Mouse (Mus musculus) midbrain, embryonic 15.5 days (tissue): ENCODE results near the gene Ccdc102a. TPM values are rescaled to one million over a fixed set of nuclear protein-coding genes. Genes with fewer than 3 reads are reported as not detected.

ENCODE experiments used
- ATAC-seq: fragments of 200-750 bp; cut with Nextera tagmentation; replicated peaks from 2 replicates; pipeline ENCODE4 v1.8.0; 2017; ENCODE audit warnings: moderate TSS enrichment
- H3K27ac ChIP-seq: fragments of 300-500 bp; sonication (generic); 2 replicates; pipeline ENCODE4 v1.5.1; 2015; ENCODE audit warnings: mild to moderate bottlenecking, inconsistent platforms
- H3K27me3 ChIP-seq: fragments of 300-500 bp; sonication (generic); replicated peaks from 2 replicates; pipeline ENCODE4 v1.6.1; 2015; ENCODE audit warnings: inconsistent platforms
- H3K36me3 ChIP-seq: fragments of 300-500 bp; sonication (generic); replicated peaks from 2 replicates; pipeline ENCODE4 v1.6.1; 2015; ENCODE audit warnings: inconsistent platforms
- H3K4me1 ChIP-seq: fragments of 300-500 bp; sonication (generic); 2 replicates; pipeline ENCODE4 v1.6.1; 2015; ENCODE audit warnings: inconsistent platforms
- H3K4me2 ChIP-seq: fragments of 300-500 bp; sonication (generic); 2 replicates; pipeline ENCODE4 v1.6.1; 2015; ENCODE audit warnings: inconsistent platforms, mild to moderate bottlenecking, moderate library complexity
- H3K4me3 ChIP-seq: fragments of 300-500 bp; sonication (generic); 2 replicates; pipeline ENCODE4 v1.5.1; 2015; ENCODE audit warnings: mild to moderate bottlenecking, inconsistent platforms
- H3K9ac ChIP-seq: fragments of 300-500 bp; sonication (generic); 2 replicates; pipeline ENCODE4 v1.6.1; 2015; ENCODE audit warnings: mild to moderate bottlenecking, inconsistent platforms
- H3K9me3 ChIP-seq: fragments of 300-500 bp; sonication (generic); 2 replicates; pipeline ENCODE4 v1.6.1; 2016; ENCODE audit warnings: inconsistent platforms
- WGBS: fragments of 180-500 bp; shearing (Covaris S2); methylation state at CpG from one replicate; pipeline ENCODE4 v1.1.7; 2015; ENCODE audit warnings: mixed read lengths; 5-methylcytosine and 5-hydroxymethylcytosine counted together
- polyA plus RNA-seq: library from polyadenylated mRNA; unstranded; fragments of >200 nt; fragmentation: Nextera tagmentation; extraction: Ambion mirVana; gene quantifications from 2 replicates; pipeline ENCODE4 v1.2.1, GENCODE M21; 2015

Ccdc102a gene
- polyA plus RNA-seq, 1 experiment from 2014 or later = 4.9 TPM

- peaks cover 60% of the 10 kb centered on the region for H3K27me3 ChIP-seq
- no peak overlapping the region for H3K27ac ChIP-seq
- peak overlapping the region; percentile 11; the same call in 1 of the 2 replicates for H3K9ac ChIP-seq
- 4% methylated on average over 10 of the region's 10 CpGs for WGBS
- H3K4me3 ChIP-seq = peak overlapping the region; percentile 51
- ATAC-seq = peak; percentile 1; the same call in 1 of the 2 replicates
- H3K36me3 ChIP-seq = no peaks in the 10 kb centered on the region
- H3K4me2 ChIP-seq = peak overlapping the region; percentile 90
- H3K9me3 ChIP-seq = no peaks in the 10 kb centered on the region
- H3K4me1 ChIP-seq = peaks cover 32% of the 10 kb centered on the region
Measured at GRCm38 (mm10) chr8:94916960-94917324, 956 bp downstream of the Ccdc102a start.

- H3K4me1 ChIP-seq = peaks cover 32% of the 10 kb centered on the region
- H3K4me3 ChIP-seq = peak overlapping the region; percentile 51; the same call in 1 of the 2 replicates
- H3K4me2 ChIP-seq = peak overlapping the region; percentile 90
- no peaks in the 10 kb centered on the region for H3K36me3 ChIP-seq
- no peak overlapping the region for H3K9ac ChIP-seq
- 42% methylated on average over 9 of the region's 9 CpGs for WGBS
- no peak overlapping the region for H3K27ac ChIP-seq
- no peaks in the 10 kb centered on the region for H3K9me3 ChIP-seq
- no peak for ATAC-seq
- H3K27me3 ChIP-seq = peaks cover 60% of the 10 kb centered on the region
Measured at GRCm38 (mm10) chr8:94916311-94916959, 1.5 kb downstream of the Ccdc102a start.

GRCm38 (mm10) chr8:94914701-94915101 lies 3.2 kb downstream of the Ccdc102a start:
- Histone ChIP-seq H3K9ac (no peak overlapping the region), H3K4me2 (no peak overlapping the region), H3K27me3 (peaks cover 60% of the 10 kb centered on the region), H3K4me3 (no peak overlapping the region), H3K36me3 (no peaks in the 10 kb centered on the region), H3K9me3 (no peaks in the 10 kb centered on the region), H3K4me1 (peaks cover 32% of the 10 kb centered on the region), H3K27ac (no peak overlapping the region)
- 62% methylated on average over 3 of the region's 3 CpGs for WGBS
- no peak for ATAC-seq

- no peak overlapping the region for H3K4me3 ChIP-seq
- H3K9ac ChIP-seq = no peak overlapping the region
- H3K4me2 ChIP-seq = no peak overlapping the region
- peaks cover 32% of the 10 kb centered on the region for H3K4me1 ChIP-seq
- WGBS = 90% methylated on average over 6 of the region's 6 CpGs
- ATAC-seq = no peak
- H3K27ac ChIP-seq = no peak overlapping the region
- H3K36me3 ChIP-seq = no peaks in the 10 kb centered on the region
- peaks cover 57% of the 10 kb centered on the region for H3K27me3 ChIP-seq
- H3K9me3 ChIP-seq = no peaks in the 10 kb centered on the region
Measured at GRCm38 (mm10) chr8:94914256-94914655, 3.6 kb downstream of the Ccdc102a start.

- Histone ChIP-seq H3K9ac (peak overlapping the region; percentile 25), H3K27me3 (peaks cover 47% of the 10 kb centered on the region), H3K4me2 (peak overlapping the region; percentile 72), H3K4me1 (peaks cover 31% of the 10 kb centered on the region), H3K36me3 (no peaks in the 10 kb centered on the region), H3K4me3 (peak overlapping the region; percentile 44), H3K27ac (no peak overlapping the region), H3K9me3 (no peaks in the 10 kb centered on the region)
- WGBS = 5% methylated on average over 77 of the region's 77 CpGs
- ATAC-seq = peak; percentile 57
Measured at GRCm38 (mm10) chr8:94913061-94913660, 4.7 kb downstream of the Ccdc102a start.

- 12% methylated on average over 4 of the region's 4 CpGs for WGBS
Measured at GRCm38 (mm10) chr8:94908847-94909246, 9.1 kb downstream of the Ccdc102a start.

GRCm38 (mm10) chr8:94907591-94908300 lies 10.2 kb downstream of the Ccdc102a start:
- Histone ChIP-seq H3K27me3 (peaks cover 6% of the 10 kb centered on the region), H3K4me3 (no peak overlapping the region), H3K4me1 (peaks cover 4% of the 10 kb centered on the region; the same call in 1 of the 2 replicates), H3K27ac (no peak overlapping the region), H3K9me3 (no peaks in the 10 kb centered on the region), H3K9ac (no peak overlapping the region), H3K4me2 (no peak overlapping the region), H3K36me3 (no peaks in the 10 kb centered on the region)
- no peak for ATAC-seq
- 75% methylated on average over 18 of the region's 18 CpGs for WGBS

More at GRCm38 (mm10) chr8:94908847-94909246, 9.1 kb downstream of the Ccdc102a start:
- Histone ChIP-seq H3K27me3 (peaks cover 17% of the 10 kb centered on the region), H3K4me1 (peaks cover 12% of the 10 kb centered on the region), H3K4me3 (no peak overlapping the region), H3K4me2 (no peak overlapping the region), H3K36me3 (no peaks in the 10 kb centered on the region), H3K9ac (no peak overlapping the region), H3K27ac (no peak overlapping the region), H3K9me3 (no peaks in the 10 kb centered on the region)
- ATAC-seq = no peak

- H3K27me3 ChIP-seq = no peaks in the 10 kb centered on the region
- 0 out of 2 replicates have a peak, but pooled peaks cover 4% of the 10 kb centered on the region for H3K4me1 ChIP-seq
- H3K36me3 ChIP-seq = no peaks in the 10 kb centered on the region
- H3K4me3 ChIP-seq = no peak overlapping the region
- H3K9me3 ChIP-seq = no peaks in the 10 kb centered on the region
- H3K9ac ChIP-seq = no peak overlapping the region
- no peak overlapping the region for H3K27ac ChIP-seq
- H3K4me2 ChIP-seq = no peak overlapping the region
- 75% methylated on average over 12 of the region's 12 CpGs for WGBS
- ATAC-seq = 0 out of 2 replicates have a peak, but pooled peaks have one; percentile 43
Measured at GRCm38 (mm10) chr8:94904450-94905175, 13.3 kb downstream of the Ccdc102a start.

GRCm38 (mm10) chr8:94903709-94904108 lies 14.2 kb downstream of the Ccdc102a start:
- no peak for ATAC-seq
- Histone ChIP-seq H3K36me3 (no peaks in the 10 kb centered on the region), H3K27ac (no peak overlapping the region), H3K4me3 (no peak overlapping the region), H3K4me2 (no peak overlapping the region), H3K9me3 (no peaks in the 10 kb centered on the region), H3K9ac (no peak overlapping the region), H3K4me1 (0 out of 2 replicates have a peak, but pooled peaks cover 4% of the 10 kb centered on the region), H3K27me3 (no peaks in the 10 kb centered on the region)
- 58% methylated on average over 12 of the region's 12 CpGs for WGBS

- ATAC-seq = no peak
- no peaks in the 10 kb centered on the region for H3K9me3 ChIP-seq
- H3K36me3 ChIP-seq = no peaks in the 10 kb centered on the region
- H3K4me2 ChIP-seq = no peak overlapping the region
- no peak overlapping the region for H3K27ac ChIP-seq
- H3K27me3 ChIP-seq = no peaks in the 10 kb centered on the region
- 0 out of 2 replicates have a peak, but pooled peaks cover 4% of the 10 kb centered on the region for H3K4me1 ChIP-seq
- H3K4me3 ChIP-seq = no peak overlapping the region
- H3K9ac ChIP-seq = no peak overlapping the region
- 24% methylated on average over 5 of the region's 5 CpGs for WGBS
Measured at GRCm38 (mm10) chr8:94901031-94901430, 16.9 kb downstream of the Ccdc102a start.

- Histone ChIP-seq H3K36me3 (no peaks in the 10 kb centered on the region), H3K27me3 (no peaks in the 10 kb centered on the region), H3K4me3 (no peak overlapping the region), H3K4me1 (0 out of 2 replicates have a peak, but pooled peaks cover 4% of the 10 kb centered on the region), H3K9ac (no peak overlapping the region), H3K27ac (no peak overlapping the region), H3K9me3 (no peaks in the 10 kb centered on the region), H3K4me2 (no peak overlapping the region)
- ATAC-seq = no peak
- 18% methylated on average over 6 of the region's 6 CpGs for WGBS
Measured at GRCm38 (mm10) chr8:94900617-94901016, 17.3 kb downstream of the Ccdc102a start.

GRCm38 (mm10) chr8:94899262-94899661 lies 18.6 kb downstream of the Ccdc102a start:
- 0 out of 2 replicates have a peak, but pooled peaks have one; percentile 62 for ATAC-seq
- H3K4me1 ChIP-seq = no peaks in the 10 kb centered on the region
- no peak overlapping the region for H3K4me3 ChIP-seq
- no peaks in the 10 kb centered on the region for H3K9me3 ChIP-seq
- H3K9ac ChIP-seq = no peak overlapping the region
- 17% methylated on average over 11 of the region's 11 CpGs for WGBS
- H3K36me3 ChIP-seq = no peaks in the 10 kb centered on the region
- peak overlapping the region; percentile 31 for H3K4me2 ChIP-seq
- no peaks in the 10 kb centered on the region for H3K27me3 ChIP-seq
- H3K27ac ChIP-seq = no peak overlapping the region
